Mouse (Mus musculus) heart, embryonic 13.5 days (tissue): ENCODE results near the gene Ren1. TPM values are rescaled to one million over a fixed set of nuclear protein-coding genes. Genes with fewer than 3 reads are reported as not detected.

Experiments
- ATAC-seq: fragments of 200-750 bp; cut with Nextera tagmentation; 2 replicates; pipeline ENCODE4 v1.8.0; 2017; ENCODE audit warnings: moderate TSS enrichment; ENCODE audit not compliant: insufficient number of reproducible peaks, low FRiP score, low TSS enrichment; ENCODE audit errors: extremely low read depth
- H3K27ac ChIP-seq: fragments of 300-500 bp; sonication (generic); replicated peaks from 2 replicates; pipeline ENCODE4 v1.5.1; 2015; ENCODE audit warnings: moderate library complexity, mild to moderate bottlenecking, inconsistent platforms
- H3K27me3 ChIP-seq: fragments of 300-500 bp; sonication (generic); replicated peaks from 2 replicates; pipeline ENCODE4 v1.6.1; 2015; ENCODE audit warnings: mild to moderate bottlenecking, inconsistent platforms
- H3K36me3 ChIP-seq: fragments of 300-500 bp; sonication (generic); 2 replicates; pipeline ENCODE4 v1.6.1; 2015; ENCODE audit warnings: mild to moderate bottlenecking, inconsistent platforms
- H3K4me1 ChIP-seq: fragments of 300-500 bp; sonication (generic); 2 replicates; pipeline ENCODE4 v1.6.1; 2015; ENCODE audit warnings: inconsistent platforms
- H3K4me2 ChIP-seq: fragments of 300-500 bp; sonication (generic); 2 replicates; pipeline ENCODE4 v1.6.1; 2015; ENCODE audit warnings: inconsistent platforms, mild to moderate bottlenecking, moderate library complexity
- H3K4me3 ChIP-seq: fragments of 300-500 bp; sonication (generic); 2 replicates; pipeline ENCODE4 v1.5.1; 2015; ENCODE audit warnings: moderate library complexity, mild to moderate bottlenecking, inconsistent platforms
- H3K9ac ChIP-seq: fragments of 300-500 bp; sonication (generic); 2 replicates; pipeline ENCODE4 v1.6.1; 2015; ENCODE audit warnings: inconsistent platforms, mild to moderate bottlenecking, moderate library complexity
- H3K9me3 ChIP-seq: fragments of 300-500 bp; sonication (generic); 2 replicates; pipeline ENCODE4 v1.6.1; 2016; ENCODE audit warnings: inconsistent platforms
- WGBS: fragments of 180-500 bp; shearing (Covaris S2); methylation state at CpG from one replicate; pipeline ENCODE4 v1.1.7; 2015; ENCODE audit warnings: mixed read lengths; 5-methylcytosine and 5-hydroxymethylcytosine counted together
- polyA plus RNA-seq: library from polyadenylated mRNA; unstranded; fragments of >200 nt; fragmentation: Nextera tagmentation; extraction: Ambion mirVana; gene quantifications from 2 replicates; pipeline ENCODE4 v1.2.1, GENCODE M21; 2015

The Ren1 gene
- polyA plus RNA-seq, 1 experiment from 2014 or later = 0.39 TPM

GRCm38 (mm10) chr1:133377547-133377946, 27.2 kb downstream of the Ren1 start:
- Histone ChIP-seq H3K4me2 (no peak overlapping the region), H3K4me1 (peaks cover 18% of the 10 kb centered on the region), H3K27me3 (0 out of 2 replicates have a peak, but pooled peaks cover 3% of the 10 kb centered on the region), H3K27ac (no peak overlapping the region), H3K9me3 (no peaks in the 10 kb centered on the region), H3K4me3 (no peak overlapping the region), H3K9ac (no peak overlapping the region), H3K36me3 (no peaks in the 10 kb centered on the region)
- WGBS = 76% methylated on average over 5 of the region's 5 CpGs
- no peak for ATAC-seq

GRCm38 (mm10) chr1:133379254-133379985, 29.1 kb downstream of the Ren1 start:
- Histone ChIP-seq H3K4me3 (no peak overlapping the region), H3K9me3 (no peaks in the 10 kb centered on the region), H3K9ac (peak overlapping the region; percentile 33; the same call in 1 of the 2 replicates), H3K27me3 (0 out of 2 replicates have a peak, but pooled peaks cover 3% of the 10 kb centered on the region), H3K4me2 (no peak overlapping the region), H3K27ac (no peak overlapping the region), H3K4me1 (peaks cover 19% of the 10 kb centered on the region), H3K36me3 (peaks cover 13% of the 10 kb centered on the region; the same call in 1 of the 2 replicates)
- 57% methylated on average over 10 of the region's 10 CpGs for WGBS
- no peak for ATAC-seq

- Histone ChIP-seq H3K9me3 (no peaks in the 10 kb centered on the region), H3K36me3 (peaks cover 17% of the 10 kb centered on the region), H3K4me3 (no peak overlapping the region), H3K27ac (no peak overlapping the region), H3K4me2 (no peak overlapping the region), H3K27me3 (0 out of 2 replicates have a peak, but pooled peaks cover 3% of the 10 kb centered on the region), H3K9ac (peak overlapping the region; percentile 33; the same call in 1 of the 2 replicates), H3K4me1 (peaks cover 19% of the 10 kb centered on the region)
- WGBS = 76% methylated on average over 3 of the region's 3 CpGs
- ATAC-seq = no peak
Measured at GRCm38 (mm10) chr1:133379986-133380320, 29.6 kb downstream of the Ren1 start.

GRCm38 (mm10) chr1:133380347-133381065, 30.2 kb downstream of the Ren1 start:
- H3K4me2 ChIP-seq = no peak overlapping the region
- H3K9ac ChIP-seq = no peak overlapping the region
- H3K27ac ChIP-seq = no peak overlapping the region
- H3K4me1 ChIP-seq = peaks cover 20% of the 10 kb centered on the region
- WGBS = 58% methylated on average over 14 of the region's 14 CpGs
- H3K36me3 ChIP-seq = peaks cover 23% of the 10 kb centered on the region
- no peak overlapping the region for H3K4me3 ChIP-seq
- no peak for ATAC-seq
- no peaks in the 10 kb centered on the region for H3K9me3 ChIP-seq
- 0 out of 2 replicates have a peak, but pooled peaks cover 3% of the 10 kb centered on the region for H3K27me3 ChIP-seq

GRCm38 (mm10) chr1:133382008-133382407, 31.7 kb downstream of the Ren1 start:
- Histone ChIP-seq H3K9ac (no peak overlapping the region), H3K4me3 (no peak overlapping the region), H3K4me2 (no peak overlapping the region), H3K27ac (no peak overlapping the region), H3K27me3 (no peaks in the 10 kb centered on the region), H3K4me1 (peaks cover 25% of the 10 kb centered on the region), H3K9me3 (no peaks in the 10 kb centered on the region), H3K36me3 (peaks cover 34% of the 10 kb centered on the region)
- 5% methylated on average over 9 of the region's 9 CpGs for WGBS
- no peak for ATAC-seq

- 49% methylated on average over 12 of the region's 12 CpGs for WGBS
- H3K36me3 ChIP-seq = peaks cover 34% of the 10 kb centered on the region
- no peaks in the 10 kb centered on the region for H3K27me3 ChIP-seq
- H3K9ac ChIP-seq = peak overlapping the region; percentile 50
- H3K4me3 ChIP-seq = no peak overlapping the region
- no peaks in the 10 kb centered on the region for H3K9me3 ChIP-seq
- H3K4me1 ChIP-seq = peaks cover 25% of the 10 kb centered on the region
- ATAC-seq = no peak
- H3K4me2 ChIP-seq = no peak overlapping the region
- no peak overlapping the region for H3K27ac ChIP-seq
Measured at GRCm38 (mm10) chr1:133382552-133383155, 32.3 kb downstream of the Ren1 start.

GRCm38 (mm10) chr1:133383157-133383783, 33.0 kb downstream of the Ren1 start:
- Histone ChIP-seq H3K9me3 (no peaks in the 10 kb centered on the region), H3K36me3 (peaks cover 34% of the 10 kb centered on the region), H3K9ac (no peak overlapping the region), H3K4me1 (peaks cover 25% of the 10 kb centered on the region), H3K27ac (no peak overlapping the region), H3K27me3 (no peaks in the 10 kb centered on the region), H3K4me2 (no peak overlapping the region), H3K4me3 (no peak overlapping the region)
- ATAC-seq = no peak
- WGBS = 88% methylated on average over 14 of the region's 14 CpGs

- Histone ChIP-seq H3K9ac (peak overlapping the region; percentile 58), H3K36me3 (peaks cover 45% of the 10 kb centered on the region), H3K4me2 (peak overlapping the region; percentile 46), H3K4me3 (no peak overlapping the region), H3K27ac (no peak overlapping the region), H3K27me3 (no peaks in the 10 kb centered on the region), H3K9me3 (no peaks in the 10 kb centered on the region), H3K4me1 (peaks cover 11% of the 10 kb centered on the region)
- ATAC-seq = no peak
- 35% methylated on average over 9 of the region's 9 CpGs for WGBS
Measured at GRCm38 (mm10) chr1:133385506-133385905, 35.2 kb downstream of the Ren1 start.

GRCm38 (mm10) chr1:133386209-133386608, 35.9 kb downstream of the Ren1 start:
- 62% methylated on average over 11 of the region's 11 CpGs for WGBS
- H3K27ac ChIP-seq = no peak overlapping the region
- peaks cover 10% of the 10 kb centered on the region for H3K4me1 ChIP-seq
- peaks cover 52% of the 10 kb centered on the region for H3K36me3 ChIP-seq
- H3K9me3 ChIP-seq = no peaks in the 10 kb centered on the region
- H3K9ac ChIP-seq = no peak overlapping the region; the same call in 1 of the 2 replicates
- ATAC-seq = no peak
- no peaks in the 10 kb centered on the region for H3K27me3 ChIP-seq
- 0 out of 2 replicates have a peak overlapping the region, but pooled peaks have one; percentile 46 for H3K4me2 ChIP-seq
- H3K4me3 ChIP-seq = no peak overlapping the region

- ATAC-seq = no peak
Measured at GRCm38 (mm10) chr1:133387539-133388268, 37.4 kb downstream of the Ren1 start.

More at GRCm38 (mm10) chr1:133387539-133388268, 37.4 kb downstream of the Ren1 start:
- no peak overlapping the region for H3K27ac ChIP-seq
- peak overlapping the region; percentile 14; the same call in 1 of the 2 replicates for H3K9ac ChIP-seq
- H3K4me2 ChIP-seq = peak overlapping the region; percentile 22
- peaks cover 67% of the 10 kb centered on the region for H3K36me3 ChIP-seq
- no peak overlapping the region for H3K4me3 ChIP-seq
- H3K4me1 ChIP-seq = peaks cover 6% of the 10 kb centered on the region
- H3K27me3 ChIP-seq = no peaks in the 10 kb centered on the region
- H3K9me3 ChIP-seq = no peaks in the 10 kb centered on the region
- 43% methylated on average over 19 of the region's 19 CpGs for WGBS
